Mouse (Mus musculus) heart, adult 2 months (tissue): Measurements from ENCODE around the gene Mpped2.

Source experiments
- CTCF ChIP-seq: fragments of 200-600 bp; IDR thresholded peaks from 2 replicates; pipeline ENCODE4 v1.8.1; 2022; ENCODE audit warnings: antibody characterized with exemption, mild to moderate bottlenecking, moderate library complexity
- POLR2A ChIP-seq: fragments of 200-500 bp; IDR thresholded peaks from 2 replicates; pipeline ENCODE4 v1.6.1; 2011; ENCODE audit warnings: mild to moderate bottlenecking, low read depth, low read length, control low read depth; ENCODE audit not compliant: insufficient read depth

DNA sequence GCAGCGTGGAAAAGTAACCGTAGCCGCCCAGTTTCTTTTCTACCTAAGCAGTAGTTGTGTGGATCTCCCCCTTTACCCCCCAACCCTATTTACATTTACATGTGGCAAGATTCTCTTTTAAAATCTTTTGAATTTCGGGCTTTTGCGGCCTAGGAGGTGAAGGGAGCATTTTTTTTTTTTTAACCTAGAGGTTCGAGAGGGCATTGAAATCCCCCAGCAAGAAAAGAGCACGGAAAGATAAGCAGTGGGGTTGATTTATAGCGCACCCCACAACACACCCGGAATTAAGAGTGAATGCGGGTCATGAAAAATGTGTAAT lies 1.5 kb downstream of the Mpped2 start:
- TF ChIP-seq POLR2A (no peak), CTCF (no peak)
